Mouse (Mus musculus) CD4-positive naive resting alpha-beta T cell, adult 57 days (primary cell): ENCODE results near the gene Kcp. TPM values are rescaled to one million over a fixed set of nuclear protein-coding genes. Genes with fewer than 3 reads are reported as not detected.

Experiments
- total RNA-seq: library from RNA; stranded (reverse); gene quantifications from one replicate; pipeline ENCODE4 v1.2.4, GENCODE M21; 2023

Gene Kcp
- not detected for total RNA-seq

DNA sequence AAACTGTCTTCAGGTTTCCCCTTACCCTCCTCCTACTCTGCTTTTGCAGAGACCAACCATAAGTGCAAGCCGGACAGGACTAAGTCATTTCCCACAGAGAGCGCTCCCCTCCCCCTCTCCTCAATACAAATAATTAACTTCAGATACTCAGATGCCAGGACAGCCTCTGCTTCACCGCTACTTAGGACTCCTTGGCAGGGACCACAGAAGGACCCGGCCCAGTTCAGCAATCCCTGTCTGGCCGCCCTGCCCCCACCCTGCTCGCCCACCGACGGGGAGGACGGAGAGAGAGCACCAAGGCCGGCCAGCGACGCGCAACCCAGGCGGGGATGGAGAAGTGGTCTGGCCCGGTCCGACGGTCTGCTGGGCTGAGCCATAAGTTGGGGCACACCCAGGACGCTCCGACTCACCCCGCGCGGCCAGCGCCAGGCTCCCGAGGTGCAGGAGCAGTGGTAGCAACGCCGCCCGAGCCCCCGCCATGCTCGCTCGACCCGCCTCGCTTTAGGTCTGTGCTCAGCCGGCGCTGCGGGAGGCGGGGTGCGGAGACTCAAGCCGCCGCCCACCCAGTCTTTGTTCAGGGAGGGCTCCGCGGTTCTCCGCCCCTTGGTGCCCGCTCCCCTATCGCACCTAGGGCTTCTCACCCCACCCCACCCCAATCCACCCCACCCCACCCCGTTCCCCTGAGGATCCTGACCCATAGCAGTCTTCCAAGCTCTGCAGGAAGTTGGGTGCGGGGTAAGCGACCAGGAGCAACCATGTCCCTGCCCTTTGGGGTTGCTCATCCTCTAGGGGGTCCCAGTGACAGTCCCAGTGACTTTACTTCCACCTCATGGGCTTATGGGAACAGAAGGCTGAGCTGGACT, at the start of gene Kcp:
Gene Kcp (minus strand): TSS at position 506 of the 863 bp plus-strand sequence.

DNA sequence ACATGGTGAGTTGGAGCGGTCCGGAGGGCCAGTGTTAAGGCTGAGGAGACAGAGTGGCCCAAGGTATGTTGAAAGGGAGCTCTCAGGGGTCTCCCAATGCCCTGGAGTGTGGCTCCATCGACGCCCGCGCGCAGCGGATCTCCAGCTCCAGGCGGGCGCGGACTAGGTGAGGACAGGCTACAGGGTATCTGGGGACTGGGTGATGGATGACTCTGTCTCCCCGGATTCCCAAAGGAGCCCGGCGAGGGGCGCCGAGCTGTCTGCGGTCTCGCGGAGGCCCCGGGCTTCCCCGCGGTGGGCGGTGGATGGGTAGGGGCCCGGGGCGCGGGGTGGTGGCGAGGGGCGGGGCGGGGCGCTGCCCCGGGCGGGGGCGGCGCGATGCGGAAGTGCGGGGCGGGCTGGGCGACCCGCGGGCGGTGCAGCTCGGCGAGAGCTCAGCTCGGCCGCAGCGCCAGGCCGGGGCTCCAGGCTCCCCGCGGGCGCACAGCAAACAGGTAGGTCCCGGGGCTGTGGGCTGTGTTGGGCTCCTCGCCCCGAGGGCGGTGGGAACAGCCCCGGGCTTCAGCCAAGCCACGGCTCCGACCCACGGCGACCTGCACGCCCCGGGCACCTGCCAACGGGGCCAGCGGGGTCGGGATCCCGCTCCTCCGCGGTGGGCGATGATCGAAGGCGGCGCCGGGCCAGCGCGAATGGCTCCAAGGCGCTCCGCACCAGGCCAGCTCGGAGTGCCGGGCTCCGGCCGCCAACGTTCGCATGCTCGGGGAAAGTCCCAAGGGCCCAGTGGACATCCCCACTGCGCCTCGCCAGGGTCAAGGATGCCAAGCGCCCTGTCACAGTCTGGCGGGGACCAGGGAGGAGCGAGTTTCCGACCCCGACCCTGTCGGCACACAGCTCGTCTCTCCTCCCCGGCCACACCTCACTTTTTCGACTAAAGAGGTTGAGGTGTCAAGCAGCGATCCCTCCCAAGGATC, 18.8 kb upstream of the Kcp start, which contains the start of gene Irf5:
Gene Irf5 (plus strand): TSS at position 345 of the 971 bp plus-strand sequence.

DNA sequence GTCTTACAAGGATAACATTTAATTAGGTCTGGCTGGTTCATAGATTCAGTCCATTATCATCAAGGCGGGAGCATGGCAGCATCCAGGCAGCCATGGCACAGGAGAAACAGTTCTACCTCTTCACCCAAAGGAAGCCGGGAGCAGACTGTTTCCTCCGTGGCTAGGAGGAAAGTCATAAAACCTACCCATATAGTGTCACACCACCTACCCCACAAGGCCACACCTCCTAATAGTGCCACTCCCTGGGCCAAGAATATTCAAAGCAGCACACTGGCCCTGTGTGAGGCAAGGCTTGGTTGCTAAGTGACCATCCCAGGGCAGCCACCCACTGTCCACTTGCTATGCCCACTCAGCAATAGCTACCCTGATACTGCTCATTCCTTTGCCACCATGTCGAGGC, 36.6 kb downstream of the Kcp start, which contains the start of gene Atp6v1fnb:
Gene Atp6v1fnb (plus strand): TSS at position 301 of the 400 bp plus-strand sequence.

DNA sequence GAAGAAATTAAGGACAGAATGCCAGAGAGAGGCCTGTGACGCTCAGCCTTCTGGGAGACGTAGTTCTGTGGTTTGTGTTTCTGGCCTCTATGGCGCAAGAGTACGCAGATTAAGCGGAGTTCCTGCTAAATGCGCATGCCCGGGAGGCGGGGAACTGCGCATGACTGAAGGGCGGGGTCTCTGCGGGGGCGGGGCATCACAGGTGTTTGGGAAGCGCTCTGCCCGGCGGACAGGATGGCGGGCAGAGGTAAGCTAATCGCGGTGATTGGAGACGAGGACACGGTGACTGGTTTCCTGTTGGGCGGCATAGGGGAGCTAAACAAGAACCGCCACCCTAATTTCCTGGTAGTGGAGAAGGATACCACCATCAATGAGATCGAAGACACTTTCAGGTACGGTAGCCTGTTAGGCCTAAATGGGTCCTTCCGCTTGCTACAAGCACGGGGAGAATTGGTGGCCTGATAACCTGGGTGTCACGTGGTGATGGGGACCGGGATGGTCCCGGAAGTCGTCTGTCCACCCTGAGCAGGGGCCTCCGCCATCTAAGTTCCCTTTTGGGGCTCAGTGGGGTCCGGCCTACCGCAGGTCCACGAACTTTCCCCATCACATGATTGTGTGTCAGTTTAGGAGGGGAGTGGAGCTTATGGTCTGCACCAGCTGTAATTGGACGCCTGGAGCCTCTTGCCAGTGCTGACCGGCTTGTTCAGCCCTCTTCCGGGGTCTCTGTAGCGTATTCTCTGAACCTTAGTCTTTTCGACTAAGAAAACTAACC, 40.0 kb downstream of the Kcp start, which contains the start of gene Atp6v1f:
Gene Atp6v1f (plus strand): TSS at position 136 of the 772 bp plus-strand sequence.

DNA sequence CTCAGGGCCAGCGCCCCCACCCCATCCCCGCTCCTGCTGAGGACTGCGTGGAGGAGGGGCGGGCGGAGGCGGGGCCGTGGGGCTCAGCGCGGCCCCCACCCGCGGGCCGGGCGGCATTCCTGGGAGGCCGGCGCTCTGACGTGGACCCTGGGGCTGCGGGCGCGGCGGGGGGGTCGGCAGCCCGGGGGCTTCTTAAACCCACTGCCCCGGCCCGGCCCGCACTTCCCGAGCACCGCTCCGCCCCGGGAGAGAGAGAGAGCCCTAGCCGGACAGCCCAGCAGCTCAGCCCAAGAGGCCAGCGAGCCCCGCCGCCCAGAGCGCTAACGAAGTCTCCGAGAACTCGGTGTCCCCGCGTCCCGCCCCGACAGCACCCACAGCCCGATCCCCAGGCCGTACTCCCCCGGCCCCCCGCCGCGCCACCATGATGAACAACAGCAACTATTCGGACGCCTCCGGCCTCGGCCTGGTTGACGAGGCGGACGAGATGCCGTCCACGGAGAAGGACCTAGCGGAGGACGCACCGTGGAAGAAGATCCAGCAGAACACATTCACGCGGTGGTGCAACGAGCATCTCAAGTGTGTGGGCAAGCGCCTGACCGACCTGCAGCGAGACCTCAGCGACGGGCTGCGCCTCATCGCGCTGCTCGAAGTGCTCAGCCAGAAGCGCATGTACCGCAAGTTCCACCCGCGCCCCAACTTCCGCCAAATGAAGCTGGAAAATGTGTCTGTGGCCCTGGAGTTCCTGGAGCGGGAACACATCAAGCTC, 74.5 kb downstream of the Kcp start, which contains the start of gene Flnc:
Gene Flnc (plus strand): TSS at position 219 of the 766 bp plus-strand sequence.

Other genes starting within 250 kb of the Kcp start
- 13.3 TPM for gene Hilpda, start 235.5 kb downstream of the Kcp start, total RNA-seq
- gene Fam71f2, start 228.4 kb downstream of the Kcp start, total RNA-seq: 1.9 TPM
- gene Fam71f1, start 188.8 kb downstream of the Kcp start, total RNA-seq: not detected
- 51.0 TPM for gene Calu, start 159.9 kb downstream of the Kcp start, total RNA-seq
- gene Opn1sw, start 119.5 kb downstream of the Kcp start, total RNA-seq: not detected
- gene Ccdc136, start 111.6 kb downstream of the Kcp start, total RNA-seq: 0.65 TPM
- gene Flnc, start 74.7 kb downstream of the Kcp start, total RNA-seq: 0.41 TPM
- gene Atp6v1f, start 40.2 kb downstream of the Kcp start, total RNA-seq: 163 TPM
- gene Atp6v1fnb, start 36.5 kb downstream of the Kcp start, total RNA-seq: 5.6 TPM
- 10.6 TPM for gene Irf5, start 18.7 kb upstream of the Kcp start, total RNA-seq
- 112 TPM for gene Tnpo3, start 101.9 kb upstream of the Kcp start, total RNA-seq
- gene Tspan33, start 186.3 kb upstream of the Kcp start, total RNA-seq: 0.59 TPM
- 1.8 TPM for gene Smo, start 227.6 kb upstream of the Kcp start, total RNA-seq